In the genomic region with DNA sequence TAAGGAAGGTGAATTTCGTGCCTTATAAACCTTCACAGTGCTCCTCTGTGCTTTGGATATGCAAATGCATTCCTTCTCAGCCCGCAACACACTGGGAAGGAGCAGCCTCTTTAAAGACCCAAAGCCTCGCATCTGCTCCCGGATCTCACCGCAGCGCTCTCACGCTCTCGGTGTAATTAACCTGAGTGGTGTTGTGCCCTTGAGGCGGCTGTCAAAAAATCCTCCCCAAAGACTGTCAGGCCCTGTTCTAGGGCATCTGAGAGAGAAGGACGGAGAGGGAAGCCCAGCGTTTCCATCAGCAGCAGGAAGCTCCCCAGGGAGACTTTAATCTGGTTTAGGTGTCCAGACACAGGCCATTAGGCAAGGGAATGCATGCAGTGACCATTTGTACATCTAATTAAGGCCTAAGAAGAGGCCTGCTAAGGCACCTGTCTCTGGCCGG, we compare ENCODE assay signal across 10 mouse cellular contexts. TPM values are rescaled to one million over a fixed set of nuclear protein-coding genes. Genes with fewer than 3 reads are reported as not detected.
A peak's percentile ranks its signal among the peaks of the same experiment; 100 is the strongest.
DNase-seq lines count a peak whose midpoint lies in the region; ATAC-seq lines count a peak whose summit lies in the region.
"Had no signal": no experiment of that assay in that cellular context is flagged by ENCODE, and none has a peak within 500 bp of the region (broad histone marks: within the 10 kb centered on the region; RNA-seq: fewer than 3 reads in every experiment).

No protein-coding gene starts in this region.

- H3K27ac ChIP-seq in kidney, embryonic 14.5 days (ENCODE audit: low read depth, low read length): no peak overlapping the region
- no peak overlapping the region for H3K27ac ChIP-seq in hindbrain, embryonic 14.5 days
- no peak overlapping the region; the same call in 1 of the 2 replicates for H3K27ac ChIP-seq in neural tube, embryonic 11.5 days (ENCODE audit: low read depth, low read length)
- H3K27ac ChIP-seq: macrophage had no signal

- H3K27me3 ChIP-seq in kidney, embryonic 14.5 days (ENCODE audit: control insufficient read depth, insufficient read depth, low read length): peaks cover 7% of the 10 kb centered on the region; the same call in 1 of the 2 replicates
- no peaks in the 10 kb centered on the region for H3K27me3 ChIP-seq in hindbrain, embryonic 14.5 days (ENCODE audit: control insufficient read depth, insufficient read depth, low read length)
- no peaks in the 10 kb centered on the region for H3K27me3 ChIP-seq in neural tube, embryonic 11.5 days (ENCODE audit: control insufficient read depth, insufficient read depth, low read length)

- WGBS in kidney, embryonic 14.5 days: 2% methylated on average over 12 of the region's 12 CpGs
- WGBS in hindbrain, embryonic 14.5 days: 3% methylated on average over 12 of the region's 12 CpGs
- 3% methylated on average over 12 of the region's 12 CpGs for WGBS in neural tube, embryonic 11.5 days

- H3K4me3 ChIP-seq in kidney, embryonic 14.5 days (ENCODE audit: low read length): peak overlapping the region; percentile 7; the same call in 1 of the 2 replicates
- H3K4me3 ChIP-seq in hindbrain, embryonic 14.5 days (replicated peaks; ENCODE audit: low read length): no peak overlapping the region
- no peak overlapping the region for H3K4me3 ChIP-seq in neural tube, embryonic 11.5 days (ENCODE audit: low read depth, low read length)

- peak overlapping the region; percentile 21; the same call in 1 of the 2 replicates for H3K4me2 ChIP-seq in kidney, embryonic 14.5 days (replicated peaks; ENCODE audit: low read depth, low read length)
- peak overlapping the region; percentile 23 for H3K4me2 ChIP-seq in hindbrain, embryonic 14.5 days (replicated peaks)
- peak overlapping the region; percentile 4; the same call in 1 of the 2 replicates for H3K4me2 ChIP-seq in neural tube, embryonic 11.5 days (ENCODE audit: low read depth)

- no peaks in the 10 kb centered on the region for H3K9me3 ChIP-seq in kidney, embryonic 14.5 days (ENCODE audit: control insufficient read depth, low read length)
- no peaks in the 10 kb centered on the region for H3K9me3 ChIP-seq in hindbrain, embryonic 14.5 days (ENCODE audit: control insufficient read depth, low read length)
- H3K9me3 ChIP-seq in neural tube, embryonic 11.5 days (ENCODE audit: control insufficient read depth, low read length): no peaks in the 10 kb centered on the region

- peak overlapping the region; percentile 23; the same call in 1 of the 2 replicates for H3K9ac ChIP-seq in kidney, embryonic 14.5 days (ENCODE audit: low read depth, low read length)
- H3K9ac ChIP-seq in hindbrain, embryonic 14.5 days: no peak overlapping the region
- H3K9ac ChIP-seq in neural tube, embryonic 11.5 days (ENCODE audit: low read length): no peak overlapping the region; the same call in 1 of the 2 replicates

- H3K36me3 ChIP-seq in kidney, embryonic 14.5 days (ENCODE audit: control insufficient read depth, insufficient read depth, low read length): no peaks in the 10 kb centered on the region
- H3K36me3 ChIP-seq in hindbrain, embryonic 14.5 days (replicated peaks; ENCODE audit: control insufficient read depth, insufficient read depth): no peaks in the 10 kb centered on the region
- no peaks in the 10 kb centered on the region for H3K36me3 ChIP-seq in neural tube, embryonic 11.5 days (ENCODE audit: control insufficient read depth, insufficient read depth, low read length)

- no peak; the same call in 1 of the 2 replicates for ATAC-seq in kidney, embryonic 14.5 days (ENCODE audit: low FRiP score, low TSS enrichment)
- peak; percentile 46; the same call in 1 of the 2 replicates for ATAC-seq in hindbrain, embryonic 14.5 days (ENCODE audit: low FRiP score)
- peak; percentile 31; the same call in 1 of the 2 replicates for ATAC-seq in neural tube, embryonic 11.5 days (ENCODE audit: insufficient read depth, low FRiP score, low TSS enrichment)

- peaks cover 14% of the 10 kb centered on the region for H3K4me1 ChIP-seq in kidney, embryonic 14.5 days (ENCODE audit: control insufficient read depth, insufficient read depth, low read length)
- H3K4me1 ChIP-seq in hindbrain, embryonic 14.5 days (replicated peaks; ENCODE audit: control insufficient read depth, insufficient read depth, low read length): peaks cover 6% of the 10 kb centered on the region; the same call in 1 of the 2 replicates
- peaks cover 16% of the 10 kb centered on the region; the same call in 1 of the 2 replicates for H3K4me1 ChIP-seq in neural tube, embryonic 11.5 days (ENCODE audit: control insufficient read depth, insufficient read depth, low read length)

- DNase-seq in kidney, adult 11 months: no peak
- peak; percentile 40 for DNase-seq in embryo, embryonic 9.5 days (ENCODE audit: extremely low spot score)
- DNase-seq in hindbrain, embryonic 14.5 days (ENCODE audit: low spot score): no peak
- DNase-seq in neural tube, embryonic 11.5 days (ENCODE audit: low spot score): peak; percentile 31
- no peak for DNase-seq in cerebellum, adult 11-12 months
- no peak for DNase-seq in frontal cortex, adult 2 months (ENCODE audit: extremely low spot score in 1 of 2, low spot score in 1 of 2)
- no peak for DNase-seq in kidney, postnatal 4 days
- DNase-seq: right cerebral cortex, postnatal 25 days had no signal

RNA-seq across cellular contexts. Expression of a gene that starts 5.5 kb away (rescaled TPM):
- 16.0 and 24.4 TPM in 2 replicates for polyA plus RNA-seq in kidney, embryonic 14.5 days (2014; fragmentation: Nextera tagmentation; extraction: Ambion mirVana)
- polyA plus RNA-seq in hindbrain, embryonic 14.5 days (2014; fragmentation: Nextera tagmentation; extraction: Ambion mirVana): 27.2 and 35.2 TPM in 2 replicates
- polyA plus RNA-seq in neural tube, embryonic 11.5 days (2014; fragmentation: Nextera tagmentation; extraction: Ambion mirVana): 33.5 and 34.2 TPM in 2 replicates
- polyA plus RNA-seq in frontal cortex, adult 2 months (2012; rRNA removed): 37.5 and 46.9 TPM in 2 replicates

RNA-seq across cellular contexts. Expression of a gene that starts 40.8 kb away (rescaled TPM):
- not detected in 2 replicates for polyA plus RNA-seq in kidney, embryonic 14.5 days (2014; fragmentation: Nextera tagmentation; extraction: Ambion mirVana)
- polyA plus RNA-seq in hindbrain, embryonic 14.5 days (2014; fragmentation: Nextera tagmentation; extraction: Ambion mirVana): 10.2 and 11.1 TPM in 2 replicates
- polyA plus RNA-seq in neural tube, embryonic 11.5 days (2014; fragmentation: Nextera tagmentation; extraction: Ambion mirVana): 3.1 and 3.4 TPM in 2 replicates
- polyA plus RNA-seq in frontal cortex, adult 2 months (2012; rRNA removed): 9.5 and 10.1 TPM in 2 replicates
- polyA plus RNA-seq: macrophage had no signal

Comparison
In these comparisons a context has a peak if more than half of its experiments do, and no peak if none do; other contexts are left out.
1. DNase-seq: peak in embryo, embryonic 9.5 days (single experiment) and neural tube, embryonic 11.5 days (single experiment); none in kidney, adult 11 months (single experiment), hindbrain, embryonic 14.5 days (single experiment), cerebellum, adult 11-12 months (single experiment), frontal cortex, adult 2 months (0 of 2) and kidney, postnatal 4 days (0 of 2).
2. Peak in every context shown above with its lines, with median percentiles within 50 percentile points of each other: H3K4me2 ChIP-seq.